ENCODE assay signal across 24 mouse cellular contexts in genomic region chr17:64591366-64591765, GRCm38 (mm10). TPM values are rescaled to one million over a fixed set of nuclear protein-coding genes. Genes with fewer than 3 reads are reported as not detected.
DNase-seq lines count a peak whose midpoint lies in the region; ATAC-seq and TF ChIP-seq lines count a peak whose summit lies in the region.
"Had no signal": no experiment of that assay in that cellular context is flagged by ENCODE, and none has a peak within 500 bp of the region (broad histone marks: within the 10 kb centered on the region; RNA-seq: fewer than 3 reads in every experiment).

No protein-coding gene starts in this region.

- H3K27me3 ChIP-seq in heart, embryonic 11.5 days (ENCODE audit: control insufficient read depth, insufficient read depth, low read length) = no peaks in the 10 kb centered on the region
- H3K27me3 ChIP-seq in hindbrain, postnatal 0 days (ENCODE audit: insufficient read depth, low read length) = no peaks in the 10 kb centered on the region
- no peaks in the 10 kb centered on the region for H3K27me3 ChIP-seq in hindbrain, embryonic 14.5 days (ENCODE audit: control insufficient read depth, insufficient read depth, low read length)
- no peaks in the 10 kb centered on the region for H3K27me3 ChIP-seq in midbrain, embryonic 12.5 days
- H3K27me3 ChIP-seq in midbrain, embryonic 11.5 days (ENCODE audit: control insufficient read depth, insufficient read depth, low read length) = no peaks in the 10 kb centered on the region
- H3K27me3 ChIP-seq: embryonic facial prominence, embryonic 15.5 days; intestine, embryonic 15.5 days had no signal

- H3K4me2 ChIP-seq in heart, embryonic 11.5 days = no peak overlapping the region
- no peak overlapping the region for H3K4me2 ChIP-seq in hindbrain, postnatal 0 days (ENCODE audit: low read depth, low read length)
- no peak overlapping the region for H3K4me2 ChIP-seq in hindbrain, embryonic 14.5 days (replicated peaks)
- H3K4me2 ChIP-seq in midbrain, embryonic 12.5 days (replicated peaks) = no peak overlapping the region
- H3K4me2 ChIP-seq in midbrain, embryonic 11.5 days = no peak overlapping the region
- H3K4me2 ChIP-seq: embryonic facial prominence, embryonic 15.5 days; heart, embryonic 13.5 days; intestine, embryonic 15.5 days had no signal

- no peaks in the 10 kb centered on the region for H3K36me3 ChIP-seq in heart, embryonic 11.5 days (ENCODE audit: control insufficient read depth, insufficient read depth, low read length)
- H3K36me3 ChIP-seq in hindbrain, postnatal 0 days (ENCODE audit: insufficient read depth, low read length) = no peaks in the 10 kb centered on the region
- no peaks in the 10 kb centered on the region for H3K36me3 ChIP-seq in hindbrain, embryonic 14.5 days (replicated peaks; ENCODE audit: control insufficient read depth, insufficient read depth)
- H3K36me3 ChIP-seq in midbrain, embryonic 12.5 days = no peaks in the 10 kb centered on the region
- no peaks in the 10 kb centered on the region for H3K36me3 ChIP-seq in midbrain, embryonic 11.5 days (ENCODE audit: control insufficient read depth, insufficient read depth, low read length)
- H3K36me3 ChIP-seq: embryonic facial prominence, embryonic 15.5 days; forebrain, embryonic 10.5 days; heart, embryonic 13.5 days; intestine, embryonic 15.5 days had no signal

- ATAC-seq in heart, embryonic 11.5 days (replicated peaks; ENCODE audit: insufficient number of reproducible peaks, low FRiP score, low TSS enrichment) = no peak
- no peak for ATAC-seq in hindbrain, postnatal 0 days
- no peak for ATAC-seq in hindbrain, embryonic 14.5 days (ENCODE audit: low FRiP score)
- ATAC-seq in midbrain, embryonic 12.5 days (ENCODE audit: low FRiP score, low read depth) = no peak
- ATAC-seq in midbrain, embryonic 11.5 days (ENCODE audit: low FRiP score) = no peak
- ATAC-seq: activated CD4-positive, CD25-positive, alpha-beta regulatory T cell, adult 4 months; forebrain, embryonic 14.5 days; intestine, embryonic 15.5 days; Patski had no signal

- H3K4me3 ChIP-seq in heart, embryonic 11.5 days (ENCODE audit: low read depth, low read length) = no peak overlapping the region
- no peak overlapping the region for H3K4me3 ChIP-seq in hindbrain, postnatal 0 days (ENCODE audit: low read length)
- H3K4me3 ChIP-seq in hindbrain, embryonic 14.5 days (replicated peaks; ENCODE audit: low read length) = no peak overlapping the region
- H3K4me3 ChIP-seq in midbrain, embryonic 12.5 days = no peak overlapping the region
- no peak overlapping the region for H3K4me3 ChIP-seq in midbrain, embryonic 11.5 days (ENCODE audit: low read depth, low read length)
- H3K4me3 ChIP-seq: embryonic facial prominence, embryonic 15.5 days; erythroblast, embryonic 14.5 days; forebrain, embryonic 10.5 days; heart, adult 2 months; heart, embryonic 13.5 days; intestine, embryonic 15.5 days had no signal

- H3K9me3 ChIP-seq in heart, embryonic 11.5 days (replicated peaks; ENCODE audit: control insufficient read depth, low read length) = no peaks in the 10 kb centered on the region
- H3K9me3 ChIP-seq in hindbrain, postnatal 0 days (ENCODE audit: low read length) = no peaks in the 10 kb centered on the region
- H3K9me3 ChIP-seq in hindbrain, embryonic 14.5 days (ENCODE audit: control insufficient read depth, low read length) = no peaks in the 10 kb centered on the region
- H3K9me3 ChIP-seq in midbrain, embryonic 12.5 days = no peaks in the 10 kb centered on the region
- H3K9me3 ChIP-seq in midbrain, embryonic 11.5 days (ENCODE audit: control insufficient read depth, low read length) = no peaks in the 10 kb centered on the region
- H3K9me3 ChIP-seq: embryonic facial prominence, embryonic 15.5 days; forebrain, embryonic 10.5 days; heart, embryonic 13.5 days; intestine, embryonic 15.5 days had no signal

- no peak for TF ChIP-seq CTCF in hindbrain, postnatal 0 days (IDR thresholded peaks at IDR 0.05; ENCODE audit: low read depth)

- peak; percentile 64 for DNase-seq in heart, adult 11 months
- DNase-seq in hindbrain, postnatal 0 days (ENCODE audit: low spot score) = no peak
- no peak for DNase-seq in hindbrain, embryonic 14.5 days (ENCODE audit: low spot score)
- no peak for DNase-seq in midbrain, embryonic 11.5 days (ENCODE audit: low spot score, missing footprints)
- peak; percentile 31 for DNase-seq in brain, adult 2 months (ENCODE audit: low read depth, low spot score)
- no peak for DNase-seq in spleen, postnatal 10 days (ENCODE audit: low spot score in 2 of 2)
- DNase-seq: adrenal gland, postnatal 25 days; cerebellum, adult 11 months; cerebellum, adult 8-10 months; cerebellum, postnatal 14 days; embryo, embryonic 11 days; gastrocnemius, postnatal 10 days; heart, adult 2 months; heart, postnatal 4 days had no signal

- no peaks in the 10 kb centered on the region; the same call in 1 of the 2 replicates for H3K4me1 ChIP-seq in heart, embryonic 11.5 days (ENCODE audit: control insufficient read depth, insufficient read depth, low read length)
- no peaks in the 10 kb centered on the region for H3K4me1 ChIP-seq in hindbrain, postnatal 0 days (ENCODE audit: insufficient read depth, low read length)
- H3K4me1 ChIP-seq in hindbrain, embryonic 14.5 days (replicated peaks; ENCODE audit: control insufficient read depth, insufficient read depth, low read length) = 0 out of 2 replicates have a peak, but pooled peaks cover 7% of the 10 kb centered on the region
- H3K4me1 ChIP-seq in midbrain, embryonic 12.5 days = no peaks in the 10 kb centered on the region
- H3K4me1 ChIP-seq in midbrain, embryonic 11.5 days (ENCODE audit: control insufficient read depth, insufficient read depth, low read length) = no peaks in the 10 kb centered on the region
- H3K4me1 ChIP-seq: embryonic facial prominence, embryonic 15.5 days; forebrain, embryonic 10.5 days; heart, embryonic 13.5 days; intestine, embryonic 15.5 days had no signal

- no peak overlapping the region for H3K27ac ChIP-seq in heart, embryonic 11.5 days (ENCODE audit: low read depth, low read length)
- H3K27ac ChIP-seq in hindbrain, postnatal 0 days = peak overlapping the region; percentile 26; the same call in 1 of the 2 replicates
- H3K27ac ChIP-seq in hindbrain, embryonic 14.5 days = no peak overlapping the region; the same call in 1 of the 2 replicates
- H3K27ac ChIP-seq in midbrain, embryonic 12.5 days (replicated peaks) = 0 out of 2 replicates have a peak overlapping the region, but pooled peaks have one; percentile 30
- H3K27ac ChIP-seq in midbrain, embryonic 11.5 days (ENCODE audit: low read depth, low read length) = no peak overlapping the region
- H3K27ac ChIP-seq: embryonic facial prominence, embryonic 15.5 days; forebrain, embryonic 10.5 days; heart, adult 2 months; heart, embryonic 13.5 days; intestine, embryonic 15.5 days had no signal

- H3K9ac ChIP-seq in heart, embryonic 11.5 days (ENCODE audit: low read depth, low read length) = no peak overlapping the region
- H3K9ac ChIP-seq in hindbrain, postnatal 0 days (replicated peaks; ENCODE audit: low read length) = no peak overlapping the region
- no peak overlapping the region for H3K9ac ChIP-seq in hindbrain, embryonic 14.5 days
- no peak overlapping the region for H3K9ac ChIP-seq in midbrain, embryonic 12.5 days (replicated peaks)
- no peak overlapping the region for H3K9ac ChIP-seq in midbrain, embryonic 11.5 days (ENCODE audit: low read length)
- H3K9ac ChIP-seq: embryonic facial prominence, embryonic 15.5 days; heart, embryonic 13.5 days; intestine, embryonic 15.5 days had no signal

- WGBS in heart, embryonic 11.5 days (ENCODE audit: insufficient replicate concordance) = 63% methylated on average over 10 of the region's 10 CpGs
- WGBS in hindbrain, postnatal 0 days = 73% methylated on average over 10 of the region's 10 CpGs
- WGBS in hindbrain, embryonic 14.5 days = 67% methylated on average over 10 of the region's 10 CpGs
- 89% methylated on average over 10 of the region's 10 CpGs for WGBS in midbrain, embryonic 12.5 days
- whole genome bisulfite sequencing in midbrain, embryonic 11.5 days = 94% methylated on average over 10 of the region's 10 CpGs

RNA-seq across cellular contexts. Expression of gene Man2a1, which starts 9.2 kb away (rescaled TPM):
- polyA plus RNA-seq in heart, embryonic 11.5 days (2014; fragmentation: Nextera tagmentation; extraction: Ambion mirVana) = 4.1 and 4.9 TPM in 2 replicates
- total RNA-seq in hindbrain, postnatal 0 days (2014; rRNA removed) = 14.9 and 15.8 TPM in 2 replicates
- polyA plus RNA-seq in hindbrain, postnatal 0 days (2015; fragmentation: Nextera tagmentation; extraction: Ambion mirVana) = 2.6 and 3.3 TPM in 2 replicates
- polyA plus RNA-seq in hindbrain, embryonic 14.5 days (2014; fragmentation: Nextera tagmentation; extraction: Ambion mirVana) = 5.3 and 5.5 TPM in 2 replicates
- polyA plus RNA-seq in midbrain, embryonic 12.5 days (2016; fragmentation: Nextera tagmentation; extraction: Ambion mirVana) = 6.8 and 8.0 TPM in 2 replicates
- 3.0 and 3.5 TPM in 2 replicates for polyA plus RNA-seq in midbrain, embryonic 11.5 days (2014; fragmentation: Nextera tagmentation; extraction: Ambion mirVana)

Comparison
In these comparisons a context has a peak if more than half of its experiments do, and no peak if none do; other contexts are left out.
1. H3K27ac ChIP-seq: peak in hindbrain, postnatal 0 days (single experiment) and midbrain, embryonic 12.5 days (single experiment); none in heart, embryonic 11.5 days (single experiment), hindbrain, embryonic 14.5 days (single experiment) and midbrain, embryonic 11.5 days (single experiment).
2. DNase-seq: peak in heart, adult 11 months (single experiment) and brain, adult 2 months (single experiment); none in hindbrain, postnatal 0 days (single experiment), hindbrain, embryonic 14.5 days (single experiment), midbrain, embryonic 11.5 days (single experiment) and spleen, postnatal 10 days (0 of 2).